ENCODE assay signal across 8 mouse cellular contexts in genomic region chr11:97659990-97660714, GRCm38 (mm10). TPM values are rescaled to one million over a fixed set of nuclear protein-coding genes. Genes with fewer than 3 reads are reported as not detected.
DNase-seq lines count a peak whose midpoint lies in the region; ATAC-seq lines count a peak whose summit lies in the region.

No protein-coding gene starts in this region.

- H3K4me2 ChIP-seq in limb, embryonic 13.5 days (replicated peaks), result peak overlapping the region; percentile 92
- H3K4me2 ChIP-seq in midbrain, embryonic 13.5 days (replicated peaks), result peak overlapping the region; percentile 83

- no peaks in the 10 kb centered on the region for H3K36me3 ChIP-seq in limb, embryonic 13.5 days
- no peaks in the 10 kb centered on the region for H3K36me3 ChIP-seq in midbrain, embryonic 13.5 days

- peak overlapping the region; percentile 65; the same call in 1 of the 2 replicates for H3K27ac ChIP-seq in limb, embryonic 13.5 days
- H3K27ac ChIP-seq in midbrain, embryonic 13.5 days, result peak overlapping the region; percentile 58

- H3K9ac ChIP-seq in limb, embryonic 13.5 days, result peak overlapping the region; percentile 88
- peak overlapping the region; percentile 86 for H3K9ac ChIP-seq in midbrain, embryonic 13.5 days (replicated peaks)

- ATAC-seq in limb, embryonic 13.5 days (ENCODE audit: low FRiP score, low read depth), result peak; percentile 89
- peak; percentile 89 for ATAC-seq in midbrain, embryonic 13.5 days

- H3K27me3 ChIP-seq in limb, embryonic 13.5 days, result peaks cover 21% of the 10 kb centered on the region
- peaks cover 20% of the 10 kb centered on the region for H3K27me3 ChIP-seq in midbrain, embryonic 13.5 days

- peak overlapping the region; percentile 90 for H3K4me3 ChIP-seq in limb, embryonic 13.5 days
- peak overlapping the region; percentile 93 for H3K4me3 ChIP-seq in midbrain, embryonic 13.5 days (replicated peaks)

- WGBS in limb, embryonic 13.5 days, result under 1% methylated on average over 69 of the region's 78 CpGs
- under 1% methylated on average over 66 of the region's 78 CpGs for WGBS in midbrain, embryonic 13.5 days

- peaks cover 44% of the 10 kb centered on the region for H3K4me1 ChIP-seq in limb, embryonic 13.5 days
- H3K4me1 ChIP-seq in midbrain, embryonic 13.5 days (replicated peaks), result peaks cover 47% of the 10 kb centered on the region

- no peaks in the 10 kb centered on the region for H3K9me3 ChIP-seq in limb, embryonic 13.5 days
- no peaks in the 10 kb centered on the region for H3K9me3 ChIP-seq in midbrain, embryonic 13.5 days

- DNase-seq in urinary bladder, adult 18-20 months (ENCODE audit: low spot score in 2 of 2), result peak; percentile 62 to 75
- no peak for DNase-seq in urinary bladder, postnatal 10 days (ENCODE audit: low spot score)
- peak; percentile 29 for DNase-seq in embryo, embryonic 11.5 days (ENCODE audit: low read depth, low spot score)
- DNase-seq in heart, adult 18-20 months, result peak; percentile 89 to 90
- DNase-seq in kidney, adult 11 months, result peak; percentile 75
- peak; percentile 51 to 72 for DNase-seq in spleen, postnatal 10 days (ENCODE audit: low spot score in 2 of 2)

RNA-seq across cellular contexts. Expression of gene Mllt6, which starts 3.1 kb away (rescaled TPM):
- 10 to 100 TPM; 59.5 to 60.0 TPM for total RNA-seq in heart, adult 18-20 months (2021)
- polyA plus RNA-seq in limb, embryonic 13.5 days (2015; fragmentation: Nextera tagmentation; extraction: Ambion mirVana), result 2.9 and 3.3 TPM in 2 replicates
- 3.1 and 3.9 TPM in 2 replicates for polyA plus RNA-seq in midbrain, embryonic 13.5 days (2015; fragmentation: Nextera tagmentation; extraction: Ambion mirVana)

RNA-seq across cellular contexts. Expression of gene Cisd3, which starts 25.5 kb away (rescaled TPM):
- total RNA-seq in heart, adult 18-20 months (2021), result 100 to 1,000 TPM; 134 to 145 TPM
- polyA plus RNA-seq in limb, embryonic 13.5 days (2015; fragmentation: Nextera tagmentation; extraction: Ambion mirVana), result 11.2 and 13.5 TPM in 2 replicates
- 14.4 and 16.1 TPM in 2 replicates for polyA plus RNA-seq in midbrain, embryonic 13.5 days (2015; fragmentation: Nextera tagmentation; extraction: Ambion mirVana)

RNA-seq across cellular contexts. Expression of gene Epop, which starts 30.6 kb away (rescaled TPM):
- total RNA-seq in heart, adult 18-20 months (2021), result 1 to 10 TPM in 1 of 2 experiments, under 1 TPM in 1; 0.84 to 1.1 TPM
- polyA plus RNA-seq in limb, embryonic 13.5 days (2015; fragmentation: Nextera tagmentation; extraction: Ambion mirVana), result 3.5 and 4.6 TPM in 2 replicates
- polyA plus RNA-seq in midbrain, embryonic 13.5 days (2015; fragmentation: Nextera tagmentation; extraction: Ambion mirVana), result 3.0 and 4.2 TPM in 2 replicates

RNA-seq across cellular contexts. Expression of gene Pcgf2, which starts 40.1 kb away (rescaled TPM):
- 1 to 10 TPM; 4.8 to 4.9 TPM for total RNA-seq in heart, adult 18-20 months (2021)
- polyA plus RNA-seq in limb, embryonic 13.5 days (2015; fragmentation: Nextera tagmentation; extraction: Ambion mirVana), result 20.7 and 21.3 TPM in 2 replicates
- 23.6 and 25.3 TPM in 2 replicates for polyA plus RNA-seq in midbrain, embryonic 13.5 days (2015; fragmentation: Nextera tagmentation; extraction: Ambion mirVana)

RNA-seq across cellular contexts. Expression of gene Psmb3, which starts 43.0 kb away (rescaled TPM):
- total RNA-seq in heart, adult 18-20 months (2021), result 100 to 1,000 TPM; 135 to 150 TPM
- polyA plus RNA-seq in limb, embryonic 13.5 days (2015; fragmentation: Nextera tagmentation; extraction: Ambion mirVana), result 490 and 497 TPM in 2 replicates
- polyA plus RNA-seq in midbrain, embryonic 13.5 days (2015; fragmentation: Nextera tagmentation; extraction: Ambion mirVana), result 503 and 505 TPM in 2 replicates
